Mouse (Mus musculus): ENCODE results near the gene Gm7029. TPM values are rescaled to one million over a fixed set of nuclear protein-coding genes. Genes with fewer than 3 reads are reported as not detected.

The Gm7029 gene
- total RNA-seq, 2 experiments from 2014 or later, result not detected

Other genes starting within 250 kb of the Gm7029 start
- gene Zfp414, start 244.7 kb upstream of the Gm7029 start, total RNA-seq (2014; fragmentation: Nextera tagmentation), result 73.2 and 79.9 TPM in 2 replicates
- gene Zfp414, start 244.7 kb upstream of the Gm7029 start, total RNA-seq (2017), result 23.1 and 28.2 TPM in 2 replicates
- gene Pram1, start 235.8 kb upstream of the Gm7029 start, total RNA-seq (2014; fragmentation: Nextera tagmentation), result 33.9 TPM in 2 replicates
- 5.6 and 8.1 TPM in 2 replicates for gene Pram1, start 235.8 kb upstream of the Gm7029 start, total RNA-seq (2017)
- 501 and 545 TPM in 2 replicates for gene Hnrnpm, start 187.0 kb upstream of the Gm7029 start, total RNA-seq (2014; fragmentation: Nextera tagmentation)
- 269 and 307 TPM in 2 replicates for gene Hnrnpm, start 187.0 kb upstream of the Gm7029 start, total RNA-seq (2017)
- gene March2, start 155.2 kb upstream of the Gm7029 start, total RNA-seq (2014; fragmentation: Nextera tagmentation), result 29.5 and 41.2 TPM in 2 replicates
- 20.0 and 22.4 TPM in 2 replicates for gene March2, start 155.2 kb upstream of the Gm7029 start, total RNA-seq (2017)
- gene Rab11b, start 113.3 kb upstream of the Gm7029 start, total RNA-seq (2014; fragmentation: Nextera tagmentation), result 66.7 and 83.4 TPM in 2 replicates
- gene Rab11b, start 113.3 kb upstream of the Gm7029 start, total RNA-seq (2017), result 37.9 and 46.4 TPM in 2 replicates
- 13.2 and 22.6 TPM in 2 replicates for gene Angptl4, start 92.0 kb upstream of the Gm7029 start, total RNA-seq (2014; fragmentation: Nextera tagmentation)
- gene Angptl4, start 92.0 kb upstream of the Gm7029 start, total RNA-seq (2017), result 10.3 and 11.1 TPM in 2 replicates
- 17.5 and 21.0 TPM in 2 replicates for gene Kank3, start 63.3 kb upstream of the Gm7029 start, total RNA-seq (2014; fragmentation: Nextera tagmentation)
- gene Kank3, start 63.3 kb upstream of the Gm7029 start, total RNA-seq (2017), result 5.3 and 5.5 TPM in 2 replicates
- gene Rps28, start 49.3 kb upstream of the Gm7029 start, total RNA-seq (2014; fragmentation: Nextera tagmentation), result 3,502 and 3,517 TPM in 2 replicates
- gene Rps28, start 49.3 kb upstream of the Gm7029 start, total RNA-seq (2017), result 2,416 and 2,576 TPM in 2 replicates
- 282 and 300 TPM in 2 replicates for gene Ndufa7, start 49.3 kb upstream of the Gm7029 start, total RNA-seq (2014; fragmentation: Nextera tagmentation)
- 133 and 200 TPM in 2 replicates for gene Ndufa7, start 49.3 kb upstream of the Gm7029 start, total RNA-seq (2017)
- 21.9 and 35.5 TPM in 2 replicates for gene Cd320, start 30.7 kb upstream of the Gm7029 start, total RNA-seq (2014; fragmentation: Nextera tagmentation)
- gene Cd320, start 30.7 kb upstream of the Gm7029 start, total RNA-seq (2017), result 20.3 and 31.3 TPM in 2 replicates
- 9.5 and 13.9 TPM in 2 replicates for gene Kifc1, start 16.8 kb downstream of the Gm7029 start, total RNA-seq (2014; fragmentation: Nextera tagmentation)
- 31.3 and 35.8 TPM in 2 replicates for gene Kifc1, start 16.8 kb downstream of the Gm7029 start, total RNA-seq (2017)
- 0.98 and 1.4 TPM in 2 replicates for gene Platr17, start 31.3 kb downstream of the Gm7029 start, total RNA-seq (2014; fragmentation: Nextera tagmentation)
- gene Platr17, start 31.3 kb downstream of the Gm7029 start, total RNA-seq (2017), result 0.46 TPM in 1 of 2 replicates, not detected in the other
- 44.7 and 55.1 TPM in 2 replicates for gene Daxx, start 35.6 kb downstream of the Gm7029 start, total RNA-seq (2014; fragmentation: Nextera tagmentation)
- 22.4 and 40.6 TPM in 2 replicates for gene Daxx, start 35.6 kb downstream of the Gm7029 start, total RNA-seq (2017)
- 68.2 and 76.8 TPM in 2 replicates for gene Tapbp, start 42.1 kb downstream of the Gm7029 start, total RNA-seq (2014; fragmentation: Nextera tagmentation)
- 48.0 and 57.7 TPM in 2 replicates for gene Tapbp, start 42.1 kb downstream of the Gm7029 start, total RNA-seq (2017)
- gene Zbtb22, start 42.1 kb downstream of the Gm7029 start, total RNA-seq (2014; fragmentation: Nextera tagmentation), result 11.9 and 22.0 TPM in 2 replicates
- gene Zbtb22, start 42.1 kb downstream of the Gm7029 start, total RNA-seq (2017), result 16.8 and 23.9 TPM in 2 replicates
- 44.6 and 78.3 TPM in 2 replicates for gene Rgl2, start 55.7 kb downstream of the Gm7029 start, total RNA-seq (2014; fragmentation: Nextera tagmentation)
- 35.5 and 35.8 TPM in 2 replicates for gene Rgl2, start 55.7 kb downstream of the Gm7029 start, total RNA-seq (2017)
- gene Pfdn6, start 66.5 kb downstream of the Gm7029 start, total RNA-seq (2014; fragmentation: Nextera tagmentation), result 177 and 226 TPM in 2 replicates
- gene Pfdn6, start 66.5 kb downstream of the Gm7029 start, total RNA-seq (2017), result 149 and 168 TPM in 2 replicates
- gene Wdr46, start 66.8 kb downstream of the Gm7029 start, total RNA-seq (2014; fragmentation: Nextera tagmentation), result 41.4 and 56.6 TPM in 2 replicates
- 48.6 and 53.9 TPM in 2 replicates for gene Wdr46, start 66.8 kb downstream of the Gm7029 start, total RNA-seq (2017)
- 3.2 and 3.3 TPM in 2 replicates for gene B3galt4, start 77.7 kb downstream of the Gm7029 start, total RNA-seq (2014; fragmentation: Nextera tagmentation)
- 3.2 and 4.0 TPM in 2 replicates for gene B3galt4, start 77.7 kb downstream of the Gm7029 start, total RNA-seq (2017)
- 38.4 and 39.2 TPM in 2 replicates for gene Vps52, start 82.0 kb downstream of the Gm7029 start, total RNA-seq (2014; fragmentation: Nextera tagmentation)
- gene Vps52, start 82.0 kb downstream of the Gm7029 start, total RNA-seq (2017), result 18.6 and 19.2 TPM in 2 replicates
- 4,404 and 5,660 TPM in 2 replicates for gene Rps18, start 82.2 kb downstream of the Gm7029 start, total RNA-seq (2014; fragmentation: Nextera tagmentation)
- 1,485 and 1,727 TPM in 2 replicates for gene Rps18, start 82.2 kb downstream of the Gm7029 start, total RNA-seq (2017)
- gene H2-K1, start 126.5 kb downstream of the Gm7029 start, total RNA-seq (2014; fragmentation: Nextera tagmentation), result 1,023 and 1,149 TPM in 2 replicates
- 564 and 822 TPM in 2 replicates for gene H2-K1, start 126.5 kb downstream of the Gm7029 start, total RNA-seq (2017)
- 14.5 and 19.8 TPM in 2 replicates for gene Ring1, start 150.8 kb downstream of the Gm7029 start, total RNA-seq (2014; fragmentation: Nextera tagmentation)
- gene Ring1, start 150.8 kb downstream of the Gm7029 start, total RNA-seq (2017), result 9.9 and 14.0 TPM in 2 replicates
- gene H2-Ke6, start 154.2 kb downstream of the Gm7029 start, total RNA-seq (2014; fragmentation: Nextera tagmentation), result 35.4 and 67.3 TPM in 2 replicates
- gene H2-Ke6, start 154.2 kb downstream of the Gm7029 start, total RNA-seq (2017), result 27.1 and 30.1 TPM in 2 replicates
- gene Slc39a7, start 157.8 kb downstream of the Gm7029 start, total RNA-seq (2014; fragmentation: Nextera tagmentation), result 41.0 and 56.8 TPM in 2 replicates
- gene Slc39a7, start 157.8 kb downstream of the Gm7029 start, total RNA-seq (2017), result 99.8 and 103 TPM in 2 replicates
- gene Rxrb, start 158.0 kb downstream of the Gm7029 start, total RNA-seq (2014; fragmentation: Nextera tagmentation), result 51.0 and 55.4 TPM in 2 replicates
- 40.5 and 47.2 TPM in 2 replicates for gene Rxrb, start 158.0 kb downstream of the Gm7029 start, total RNA-seq (2017)
- 2.1 and 3.4 TPM in 2 replicates for gene Col11a2, start 165.6 kb downstream of the Gm7029 start, total RNA-seq (2014; fragmentation: Nextera tagmentation)
- 1.2 and 3.4 TPM in 2 replicates for gene Col11a2, start 165.6 kb downstream of the Gm7029 start, total RNA-seq (2017)
- gene H2-Oa, start 218.5 kb downstream of the Gm7029 start, total RNA-seq (2014; fragmentation: Nextera tagmentation), result 6.4 and 15.0 TPM in 2 replicates
- 1.7 and 7.6 TPM in 2 replicates for gene H2-Oa, start 218.5 kb downstream of the Gm7029 start, total RNA-seq (2017)
- gene H2-DMa, start 245.7 kb downstream of the Gm7029 start, total RNA-seq (2014; fragmentation: Nextera tagmentation), result 97.2 and 116 TPM in 2 replicates
- gene H2-DMa, start 245.7 kb downstream of the Gm7029 start, total RNA-seq (2017), result 40.2 and 41.8 TPM in 2 replicates
- 165 and 218 TPM in 2 replicates for gene Brd2, start 248.8 kb downstream of the Gm7029 start, total RNA-seq (2014; fragmentation: Nextera tagmentation)
- 273 and 284 TPM in 2 replicates for gene Brd2, start 248.8 kb downstream of the Gm7029 start, total RNA-seq (2017)

Measured in granulocyte monocyte progenitor cell, adult 5-6 weeks (primary cell).